Mouse (Mus musculus): Measurements from ENCODE around the gene Shc1. TPM values are rescaled to one million over a fixed set of nuclear protein-coding genes. Genes with fewer than 3 reads are reported as not detected.

Shc1 gene
- 10 to 100 TPM; 35.7 to 35.8 TPM for total RNA-seq (2021)

DNA sequence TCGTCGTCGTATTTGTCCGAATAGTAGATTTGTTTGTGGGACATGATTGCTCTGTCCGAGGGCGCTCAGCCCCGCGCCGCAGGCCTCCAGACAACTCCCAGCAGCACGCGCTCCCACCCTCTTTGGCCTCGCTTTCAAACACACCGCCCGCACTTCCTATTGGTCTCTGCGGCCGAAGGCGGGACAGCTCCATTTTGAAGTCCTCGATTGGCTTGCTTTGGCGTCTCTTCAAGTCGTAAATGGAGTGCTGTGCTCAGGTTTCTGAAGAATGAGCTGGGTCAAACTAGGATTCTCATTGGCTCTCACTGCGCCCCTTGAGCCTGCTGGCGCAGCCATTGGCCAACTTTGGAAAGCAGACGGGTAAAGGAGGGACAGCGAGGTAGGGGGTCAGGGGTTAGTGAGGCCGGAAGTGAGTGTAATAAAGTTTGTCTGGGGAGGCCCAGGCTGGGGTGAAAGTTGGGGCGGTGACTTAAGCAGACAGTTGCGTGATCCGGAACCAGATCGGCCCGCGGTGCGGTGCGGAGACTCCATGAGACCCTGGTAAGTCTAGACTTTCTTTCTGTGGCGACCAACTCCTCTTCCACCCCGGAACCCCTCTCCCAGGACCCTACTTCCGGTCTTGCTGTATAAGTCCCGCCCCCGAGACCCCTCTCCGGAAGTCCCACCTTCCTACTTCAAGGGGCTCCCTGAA, at the start of gene Shc1, which contains the start of gene Cks1b:
TSS of gene Shc1 (plus strand) at position 274 of the 691 bp plus-strand sequence.
TSS of gene Cks1b (minus strand) at position 214 of the 691 bp plus-strand sequence.
- intact Hi-C loops (cut with DNase I): no loop called here
- DNase-seq (ENCODE audit: low spot score): peak; percentile 97

DNA sequence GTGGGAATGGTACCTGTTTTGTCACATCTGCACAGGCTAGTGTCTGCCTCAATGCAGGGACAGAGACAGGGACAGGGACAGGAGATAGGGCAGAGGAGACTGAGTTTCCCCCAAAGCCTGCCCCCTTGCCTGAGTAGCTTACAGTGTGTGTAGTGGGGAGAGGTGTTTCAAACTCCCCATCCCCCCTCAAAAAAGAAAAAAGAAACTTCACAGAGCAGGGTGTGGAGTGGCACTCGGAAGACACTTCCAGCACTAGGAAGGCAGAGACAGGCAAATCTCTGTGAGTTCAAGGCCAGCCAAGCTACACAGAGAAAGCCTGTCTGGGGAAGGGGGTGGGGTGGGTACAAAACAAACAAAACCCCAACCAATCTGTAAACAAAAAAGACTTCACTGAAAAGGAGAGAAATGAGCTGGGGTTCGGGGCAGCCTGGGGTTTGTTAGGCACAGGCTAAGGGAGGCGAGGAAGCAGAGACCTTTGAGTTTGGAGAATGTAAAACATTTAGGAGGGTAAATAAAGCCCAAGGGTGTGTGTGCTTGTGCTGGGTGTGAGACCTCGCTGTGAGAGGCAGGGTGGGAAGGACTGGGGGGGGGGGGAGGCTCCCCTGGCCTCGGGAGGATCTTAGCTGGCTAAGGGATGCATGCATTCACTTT, 44.5 kb upstream of the Shc1 start:
- intact Hi-C loops (cut with DNase I): no loop called here

DNA sequence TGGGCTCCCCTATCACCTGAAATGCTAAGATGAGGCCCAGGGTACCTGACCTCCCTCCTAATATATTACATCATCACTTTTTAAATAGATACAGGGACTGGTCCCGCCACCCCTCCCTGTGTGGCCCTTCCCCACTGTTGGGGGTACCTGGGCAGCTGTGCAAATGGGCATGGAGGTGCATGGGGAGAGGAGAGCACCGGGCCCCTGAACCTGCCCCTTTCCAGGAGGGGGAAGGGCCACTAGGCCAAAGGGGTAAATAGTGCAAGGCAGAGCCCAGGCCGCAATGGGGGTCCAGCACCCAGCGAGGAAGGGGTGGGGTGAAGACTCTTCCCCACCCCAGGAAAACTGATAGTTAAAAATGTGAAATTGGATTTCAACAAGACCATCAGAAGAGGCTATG, 40.4 kb upstream of the Shc1 start:
- DNase-seq (ENCODE audit: low spot score): no peak

More for the DNA sequence above, 44.5 kb upstream of the Shc1 start:
- DNase-seq (ENCODE audit: low spot score): no peak

DNA sequence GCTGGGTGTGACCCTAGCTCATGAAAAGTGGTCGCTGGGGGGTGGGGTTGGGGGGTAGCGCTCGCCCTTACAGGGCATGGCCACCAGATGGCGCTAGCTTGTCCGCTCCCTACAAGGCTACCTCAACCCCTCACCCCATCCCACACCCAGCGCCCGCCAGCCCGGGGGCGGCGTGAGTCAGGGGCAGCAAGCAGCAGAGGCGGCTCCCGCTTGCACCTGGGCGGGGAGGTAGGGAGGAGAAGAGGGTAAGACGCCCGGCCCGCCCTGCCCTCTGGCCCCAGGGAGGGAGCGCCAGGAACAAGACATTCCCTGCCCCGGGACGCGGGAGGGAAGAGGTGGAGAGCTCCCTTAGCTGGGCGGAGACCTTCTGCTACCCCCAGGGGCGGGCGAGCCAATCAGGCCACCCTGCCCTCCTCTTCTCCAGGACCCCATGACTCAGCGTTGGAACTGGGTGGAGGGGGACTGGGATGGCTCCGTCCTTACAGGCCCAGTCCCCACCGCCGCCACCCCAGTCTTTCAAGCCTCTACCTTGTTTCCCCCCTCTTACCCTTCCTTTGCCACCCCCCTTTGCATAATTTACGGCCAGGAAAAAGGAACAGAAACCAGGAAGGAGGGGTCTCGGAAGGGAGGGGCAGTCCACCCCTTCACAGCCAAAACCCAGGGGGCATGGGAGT, 39.7 kb upstream of the Shc1 start:
- intact Hi-C loops (cut with DNase I): loop anchor here (1.0 kb wide), 1 partner anchor 106 kb away; no protein-coding TSS in a partner anchor
- DNase-seq (ENCODE audit: low spot score): peak; percentile 76

More for the DNA sequence above, 40.4 kb upstream of the Shc1 start:
- intact Hi-C loops (cut with DNase I): loop anchor here (1.0 kb wide), 1 partner anchor 106 kb away; no protein-coding TSS in a partner anchor

DNA sequence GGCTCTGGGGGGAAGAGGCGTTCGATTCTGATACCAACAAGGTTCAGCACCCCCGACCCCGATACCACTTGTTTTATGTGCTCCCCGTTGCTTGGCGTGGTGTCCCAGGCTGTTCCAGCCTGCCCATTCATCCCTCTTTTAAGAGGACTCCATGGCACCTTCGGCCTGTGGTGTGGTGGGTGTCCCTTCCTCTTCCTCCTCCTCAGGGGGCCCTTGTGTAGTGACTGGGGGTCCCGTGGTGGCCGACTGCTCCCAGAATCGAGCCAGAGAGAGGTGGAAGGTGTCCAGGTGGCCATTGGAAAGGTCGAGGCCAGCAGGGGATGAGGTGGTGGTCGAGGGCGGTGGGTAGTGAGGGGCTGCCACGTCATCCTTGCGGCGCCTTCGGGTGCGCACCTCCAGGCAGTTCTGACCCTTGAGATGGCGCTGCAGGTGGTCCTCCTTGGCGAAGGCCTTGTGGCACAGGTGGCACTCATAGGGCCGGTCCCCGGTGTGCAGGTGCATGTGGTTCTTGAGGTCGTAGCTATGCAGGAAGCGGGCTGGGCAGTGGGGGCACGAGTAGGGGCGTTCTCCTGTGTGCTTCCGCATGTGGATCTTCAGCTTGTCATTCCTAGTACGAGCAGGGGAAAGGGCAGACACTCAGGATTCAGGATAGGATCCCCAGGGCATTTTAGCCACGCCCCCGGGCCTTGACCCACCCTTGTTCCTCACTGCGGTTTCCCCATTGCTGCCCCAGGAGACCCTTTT, 38.7 kb upstream of the Shc1 start:
- intact Hi-C loops (cut with DNase I): no loop called here
- DNase-seq (ENCODE audit: low spot score): no peak

DNA sequence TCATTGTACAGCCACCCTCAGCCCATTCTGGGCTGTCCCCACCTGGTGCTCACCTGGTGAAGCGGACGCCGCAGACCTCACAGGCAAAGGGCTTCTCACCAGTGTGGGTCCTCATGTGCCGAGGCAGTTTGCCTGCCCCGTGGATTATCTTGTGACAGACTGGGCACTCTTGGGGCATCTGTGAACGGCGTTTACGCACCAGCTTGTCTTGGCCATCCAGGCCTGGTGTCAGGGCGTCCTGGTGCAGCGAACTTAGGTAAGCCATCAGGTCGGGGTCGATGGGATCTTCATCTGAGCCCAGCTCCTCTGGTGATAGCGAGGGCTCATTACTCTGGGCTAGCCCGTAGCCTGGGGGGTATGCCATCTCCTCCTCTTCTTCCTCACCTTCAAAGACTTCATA, 38.0 kb upstream of the Shc1 start:
- intact Hi-C loops (cut with DNase I): no loop called here

DNA sequence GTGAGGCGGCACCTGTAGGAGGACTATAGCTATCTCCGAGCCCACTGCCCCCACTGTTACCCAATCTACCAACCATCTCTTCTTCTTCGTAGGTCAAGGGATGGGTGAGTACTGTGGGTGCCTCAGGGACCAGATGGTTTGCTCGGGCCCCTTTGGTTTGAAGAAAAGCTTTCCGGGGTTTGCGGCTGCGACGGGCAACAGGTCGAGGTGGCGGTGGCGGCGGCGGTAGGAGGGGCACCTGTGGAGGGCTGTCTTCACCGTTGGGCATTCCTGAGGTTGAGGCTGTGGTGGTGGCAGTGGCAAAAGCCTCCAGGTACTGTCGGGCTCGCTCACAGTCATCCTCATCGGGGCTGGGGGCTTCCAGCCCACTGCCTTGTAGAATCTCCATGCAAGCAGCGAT, 37.5 kb upstream of the Shc1 start:
- intact Hi-C loops (cut with DNase I): no loop called here
- no peak for DNase-seq (ENCODE audit: low spot score)

More for the DNA sequence above, 38.0 kb upstream of the Shc1 start:
- DNase-seq (ENCODE audit: low spot score): no peak

DNA sequence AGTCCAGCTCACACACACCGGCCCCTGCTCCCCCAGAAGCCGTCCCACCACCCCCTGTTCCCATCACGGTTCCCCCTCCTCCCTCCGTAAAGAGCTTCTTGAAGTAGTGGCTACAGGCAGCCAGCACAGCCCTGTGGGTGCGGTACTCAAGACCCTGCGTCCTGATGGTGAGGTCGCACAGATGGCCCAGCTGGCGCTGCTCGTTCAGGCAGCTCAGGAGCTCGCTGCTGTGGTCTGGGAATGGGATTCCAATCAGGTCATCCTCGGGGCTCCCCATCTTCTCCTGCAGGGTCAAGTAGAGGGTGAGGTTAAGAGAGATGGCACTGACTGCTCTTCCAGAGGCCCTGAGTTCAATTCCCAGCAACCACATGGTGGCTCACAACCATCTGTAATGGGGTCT, 37.0 kb upstream of the Shc1 start:
- DNase-seq (ENCODE audit: low spot score): no peak
- intact Hi-C loops (cut with DNase I): no loop called here

DNA sequence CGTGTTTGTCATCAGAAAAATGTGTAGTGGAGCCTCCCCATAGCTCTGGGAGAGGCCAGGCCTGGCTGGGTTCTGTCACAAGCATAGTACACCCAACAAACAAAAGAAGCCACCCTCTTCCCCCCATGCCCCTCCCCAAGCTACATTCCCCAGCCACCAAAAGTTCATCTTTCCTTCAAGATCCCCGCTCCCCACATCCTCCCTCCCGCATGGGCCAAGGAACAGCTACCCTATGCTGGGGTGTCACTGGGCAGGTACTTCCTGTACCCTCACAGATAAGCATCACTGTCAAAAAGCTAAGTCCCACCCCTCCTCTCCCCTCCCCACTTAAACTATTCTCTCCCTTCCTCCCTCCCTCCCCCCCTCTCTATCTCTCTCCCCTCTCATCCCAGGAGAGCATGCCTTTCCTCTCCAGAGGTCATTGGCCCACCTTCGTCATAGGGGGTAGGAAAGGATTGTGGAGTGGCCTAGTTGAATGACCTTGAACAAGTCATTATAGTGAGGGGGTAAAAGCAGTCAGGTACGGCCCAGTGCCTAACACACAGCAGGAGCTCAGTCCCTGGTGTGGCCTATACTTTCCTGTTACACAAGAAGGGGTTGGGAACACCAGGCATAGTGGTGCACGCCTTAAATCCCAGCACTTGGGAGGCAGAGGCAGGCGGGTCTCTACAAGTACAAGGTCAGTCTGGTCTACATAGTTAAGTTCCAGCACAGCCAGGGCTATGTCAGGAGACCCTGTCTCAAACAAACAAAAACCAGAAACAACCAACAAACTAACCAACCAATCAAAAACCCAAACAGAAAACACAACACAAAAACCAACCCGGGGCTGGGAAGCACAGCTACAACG, 36.0 kb upstream of the Shc1 start:
- DNase-seq (ENCODE audit: low spot score): no peak
- intact Hi-C loops (cut with DNase I): no loop called here

DNA sequence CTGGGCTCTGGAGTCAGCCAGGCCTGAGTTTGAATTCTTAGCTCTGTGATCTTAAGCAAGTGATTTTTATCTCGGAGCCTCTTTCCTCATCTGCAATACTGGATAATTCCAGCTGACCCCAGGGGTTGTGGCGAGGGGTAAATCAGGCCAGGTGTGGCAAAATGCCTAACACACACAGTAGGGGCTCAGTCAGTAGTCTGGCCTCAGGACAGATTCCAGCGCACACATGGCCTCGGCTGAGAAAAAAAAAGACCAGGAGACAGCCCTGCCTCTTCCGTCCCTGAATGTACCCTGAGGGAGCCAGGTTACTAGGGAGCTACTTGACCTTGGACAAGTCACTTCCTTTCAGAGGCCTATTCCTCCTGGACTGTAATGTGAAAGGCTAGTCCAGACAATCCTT, 35.3 kb upstream of the Shc1 start:
- no peak for DNase-seq (ENCODE audit: low spot score)
- intact Hi-C loops (cut with DNase I): no loop called here

DNA sequence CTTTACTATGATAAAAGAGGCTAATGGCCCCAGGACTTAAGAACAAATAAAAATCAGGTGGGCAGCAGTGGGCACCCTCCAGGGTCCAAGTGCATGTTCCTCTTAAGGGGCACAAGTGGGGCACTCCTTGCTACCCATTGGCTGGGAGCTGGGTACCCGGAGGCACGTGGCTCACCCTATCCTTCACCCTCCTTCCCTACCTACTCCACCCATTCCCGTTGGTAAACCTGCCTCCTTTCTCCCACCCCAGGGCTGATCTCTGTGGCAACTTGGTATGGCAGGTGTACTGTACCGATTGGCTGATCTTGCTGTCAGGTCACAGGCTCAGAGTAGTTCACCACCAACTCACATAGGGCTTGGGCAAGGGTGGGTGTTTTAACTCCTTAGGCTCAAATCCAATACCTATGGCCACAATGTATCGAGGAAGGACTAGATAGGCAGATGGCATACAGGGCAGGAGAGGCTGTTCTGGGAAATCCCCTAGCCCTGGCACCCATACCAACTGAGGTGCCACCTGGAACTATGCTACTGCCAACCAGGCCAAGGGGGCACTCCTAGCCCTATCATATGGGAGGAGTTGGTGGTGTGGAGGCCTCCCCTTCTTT, 34.5 kb upstream of the Shc1 start:
- intact Hi-C loops (cut with DNase I): no loop called here
- DNase-seq (ENCODE audit: low spot score): no peak

DNA sequence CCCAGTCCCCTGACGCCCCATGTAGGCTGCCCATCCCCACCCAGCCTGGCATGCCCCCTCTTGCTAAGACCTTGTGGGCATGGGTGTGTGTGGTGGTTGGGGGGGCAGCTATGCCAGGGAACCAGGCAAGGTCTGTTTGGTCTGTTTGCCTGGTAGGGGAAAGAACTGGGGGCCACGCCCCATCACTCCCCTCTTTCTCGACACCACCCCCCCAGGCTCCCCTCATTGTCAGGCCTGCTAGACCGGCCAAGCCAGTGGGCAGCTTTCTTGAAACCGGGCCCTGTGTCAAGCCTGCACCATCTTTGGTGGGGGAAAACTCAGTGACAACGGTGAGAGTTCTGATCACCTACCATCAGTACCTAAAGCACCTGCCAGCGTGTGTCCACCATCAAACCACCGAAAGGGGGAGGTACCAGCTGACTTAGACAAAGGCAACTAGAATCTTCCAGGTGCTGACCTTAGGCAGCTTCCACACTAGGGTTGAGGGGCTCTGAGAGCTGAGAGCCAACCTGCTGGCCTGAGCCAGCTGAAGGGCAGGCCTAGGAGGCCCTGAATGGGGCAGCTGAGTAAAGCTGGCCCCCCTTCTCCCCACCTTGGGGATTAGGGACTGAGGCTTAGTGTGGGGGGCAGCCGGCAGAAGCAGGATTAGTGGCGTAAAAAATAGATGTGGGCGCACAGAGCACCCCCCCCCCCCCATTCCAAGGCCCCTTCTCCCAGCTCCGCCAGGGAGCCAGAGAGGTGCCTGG, 33.7 kb upstream of the Shc1 start:
- intact Hi-C loops (cut with DNase I): no loop called here

DNA sequence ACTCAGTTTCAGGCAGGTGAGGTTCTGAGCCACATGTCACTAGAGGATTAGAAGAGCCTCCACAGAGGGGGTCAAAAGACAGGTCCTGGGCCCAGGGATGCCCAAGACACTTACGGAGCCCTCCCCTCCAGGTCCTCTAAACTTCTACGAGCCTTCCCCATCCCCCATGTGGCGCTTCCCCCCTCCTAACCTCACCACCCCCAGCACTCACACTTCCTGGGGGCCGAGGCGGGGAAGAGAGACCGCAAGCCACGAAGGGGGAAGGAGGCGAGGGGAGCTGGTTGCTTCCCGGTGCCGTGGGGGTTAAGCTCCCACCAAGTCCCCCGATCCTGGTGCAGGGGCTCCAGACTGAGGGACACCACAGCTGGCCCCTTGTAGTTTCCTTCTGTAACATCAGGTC, 32.8 kb upstream of the Shc1 start:
- DNase-seq (ENCODE audit: low spot score): no peak
- intact Hi-C loops (cut with DNase I): no loop called here

More for the DNA sequence above, 33.7 kb upstream of the Shc1 start:
- no peak for DNase-seq (ENCODE audit: low spot score)

DNA sequence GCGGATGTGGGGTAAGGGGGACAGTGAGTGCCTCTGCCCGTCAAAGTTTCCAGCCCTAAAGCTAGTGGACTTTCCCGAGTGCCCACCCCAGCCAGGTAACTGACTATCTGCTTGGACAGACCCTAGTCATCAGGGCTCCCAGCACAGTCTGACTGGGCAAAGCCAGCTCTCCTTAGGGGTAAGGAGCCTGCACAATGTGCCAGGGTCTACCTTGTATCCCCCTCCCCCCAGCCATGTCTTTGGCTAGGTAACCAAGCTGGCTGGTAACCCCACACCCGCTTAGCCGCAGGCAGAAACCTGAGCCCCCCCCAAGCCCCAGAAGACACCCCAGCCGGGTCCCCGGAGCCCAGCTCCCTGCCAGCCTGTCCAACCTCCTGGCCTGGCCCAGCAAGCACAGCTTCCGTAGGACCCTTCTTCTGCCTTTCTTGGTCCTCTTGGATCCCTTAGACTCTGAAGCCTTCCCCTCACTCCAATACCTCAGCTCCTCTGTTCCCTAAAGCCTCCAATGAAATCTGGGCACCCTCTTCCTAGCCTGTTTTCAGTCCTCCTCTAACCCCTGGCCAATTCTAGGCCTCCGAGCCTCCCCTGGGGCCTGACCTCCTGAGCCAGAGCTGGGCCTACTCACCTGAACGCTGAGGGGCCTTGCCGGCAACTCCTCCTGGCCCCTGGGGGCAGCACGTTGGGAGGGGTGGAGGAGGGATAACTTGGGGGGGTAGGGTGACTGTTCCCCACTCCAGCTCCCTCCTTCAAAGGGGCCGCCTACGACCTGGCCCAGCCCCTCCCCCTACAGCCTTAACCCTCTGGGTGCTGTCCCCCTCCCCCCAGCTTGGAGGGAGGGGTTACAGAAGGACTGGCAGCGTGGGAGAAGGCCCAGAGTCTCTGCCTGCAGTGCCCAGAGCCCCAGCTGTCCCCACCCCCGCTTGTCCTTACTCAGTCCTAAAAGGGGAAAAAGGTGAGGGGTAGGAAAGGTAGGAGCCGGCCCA, 31.5 kb upstream of the Shc1 start:
- intact Hi-C loops (cut with DNase I): no loop called here
- no peak for DNase-seq (ENCODE audit: low spot score)

DNA sequence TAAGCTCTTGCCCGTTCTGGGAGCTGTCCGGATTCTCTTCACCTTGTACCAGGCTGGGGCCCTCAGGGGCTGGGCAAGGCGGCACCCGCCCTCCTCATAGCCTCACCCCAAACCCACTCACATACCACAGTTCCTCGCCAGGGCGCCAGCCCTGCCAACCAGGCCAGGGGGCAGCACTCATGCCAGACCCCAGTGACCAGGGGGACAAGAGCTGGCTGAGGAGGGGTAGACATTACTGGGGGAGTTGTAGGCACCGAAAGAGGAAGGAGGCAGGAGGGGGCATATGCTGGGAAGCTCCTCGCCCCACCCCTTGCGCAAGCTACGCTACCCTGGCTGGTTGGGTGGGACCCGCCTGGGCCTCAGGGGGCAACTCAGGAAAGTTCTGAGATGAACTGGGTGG, 30.6 kb upstream of the Shc1 start:
- no peak for DNase-seq (ENCODE audit: low spot score)
- intact Hi-C loops (cut with DNase I): no loop called here

DNA sequence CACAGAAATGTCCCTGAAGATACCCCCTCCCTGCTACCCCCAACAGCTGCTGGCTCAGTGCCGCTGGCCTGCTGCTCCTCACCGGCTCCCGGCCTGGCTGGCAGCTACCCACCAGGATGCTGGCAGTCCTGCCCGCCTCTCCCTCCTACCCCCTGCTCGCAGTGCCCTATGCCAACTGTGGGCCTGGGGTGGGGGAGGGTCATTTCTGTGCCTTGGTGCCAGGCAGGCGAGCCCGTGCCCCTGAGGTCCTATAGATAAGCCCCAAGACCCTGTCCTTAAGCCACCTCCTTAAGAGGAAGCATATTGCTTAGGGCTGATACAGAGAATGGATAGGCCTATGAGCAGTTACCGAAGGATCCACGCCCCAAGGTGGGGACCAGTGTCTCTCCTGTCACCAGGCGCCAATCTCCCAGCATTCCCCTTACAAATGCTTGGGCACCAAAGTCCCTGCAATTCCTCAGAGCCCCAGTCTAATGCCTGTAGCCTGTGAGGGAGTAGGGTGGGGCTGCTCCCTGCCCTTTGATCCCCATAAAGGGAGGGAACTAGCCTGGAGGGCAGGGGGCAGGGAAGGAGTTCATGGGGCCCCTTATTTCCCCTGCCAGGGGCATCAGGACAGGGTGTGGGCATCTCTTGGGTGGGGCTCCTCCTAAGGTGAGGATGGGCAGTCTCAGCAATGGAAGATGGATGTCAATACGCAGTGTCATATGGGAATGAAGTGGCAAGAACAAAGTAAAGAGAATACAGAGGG, 29.9 kb upstream of the Shc1 start:
- DNase-seq (ENCODE audit: low spot score): no peak
- intact Hi-C loops (cut with DNase I): no loop called here

Measured in heart, postnatal 25 days (tissue).